Mouse (Mus musculus) adrenal gland, adult (tissue): ENCODE data around the gene Hivep1.

Source experiments
- DNase-seq, 2 experiments: peaks; one replicate each; pipeline ENCODE4 v3.0.0; 2022 to 2023; ENCODE audit warnings: low spot score in 1 of 2; ENCODE audit not compliant: inconsistent age in 2 of 2

Gene Hivep1

DNA sequence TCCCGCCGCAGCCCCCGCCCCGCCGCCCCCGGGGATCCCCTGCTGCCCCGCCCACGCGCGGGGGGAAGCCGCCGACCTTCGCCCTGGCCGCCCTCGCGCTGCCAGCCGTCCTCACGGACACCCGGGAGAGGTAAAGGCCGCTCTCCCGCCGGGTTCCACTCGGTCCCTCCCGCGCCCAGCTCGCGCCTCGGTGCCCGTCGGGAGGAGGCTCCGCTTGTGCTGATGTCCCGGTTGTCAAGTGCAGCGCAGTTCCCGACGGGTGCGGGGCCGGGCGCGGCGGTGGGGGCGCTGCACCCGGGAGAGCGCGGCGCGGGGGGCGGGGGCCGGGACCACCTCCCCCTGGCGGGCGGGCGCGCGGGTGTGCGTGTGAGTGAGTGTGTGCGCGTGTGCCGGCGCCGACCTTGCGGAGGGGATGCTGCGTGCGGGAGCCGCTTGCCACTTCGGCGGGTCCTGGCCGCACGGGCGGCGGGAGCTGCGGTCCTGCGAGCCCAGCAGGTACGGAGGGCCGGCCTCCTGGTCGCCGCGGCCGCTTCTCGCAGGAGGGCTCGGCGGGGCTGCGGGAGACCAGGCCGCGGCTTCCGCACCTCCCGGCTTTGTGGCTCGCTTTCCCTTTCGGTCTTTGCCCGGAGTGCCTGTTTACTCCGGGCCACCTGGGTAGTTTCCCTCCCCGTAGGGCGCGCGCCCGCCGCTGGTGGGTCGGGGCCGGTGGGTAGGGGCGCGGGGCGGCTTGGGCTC is at the start of gene Hivep1:
TSS of gene Hivep1 (plus strand) at position 61 of the 735 bp plus-strand sequence.
- DNase-seq: peak; percentile 87 to 95

DNA sequence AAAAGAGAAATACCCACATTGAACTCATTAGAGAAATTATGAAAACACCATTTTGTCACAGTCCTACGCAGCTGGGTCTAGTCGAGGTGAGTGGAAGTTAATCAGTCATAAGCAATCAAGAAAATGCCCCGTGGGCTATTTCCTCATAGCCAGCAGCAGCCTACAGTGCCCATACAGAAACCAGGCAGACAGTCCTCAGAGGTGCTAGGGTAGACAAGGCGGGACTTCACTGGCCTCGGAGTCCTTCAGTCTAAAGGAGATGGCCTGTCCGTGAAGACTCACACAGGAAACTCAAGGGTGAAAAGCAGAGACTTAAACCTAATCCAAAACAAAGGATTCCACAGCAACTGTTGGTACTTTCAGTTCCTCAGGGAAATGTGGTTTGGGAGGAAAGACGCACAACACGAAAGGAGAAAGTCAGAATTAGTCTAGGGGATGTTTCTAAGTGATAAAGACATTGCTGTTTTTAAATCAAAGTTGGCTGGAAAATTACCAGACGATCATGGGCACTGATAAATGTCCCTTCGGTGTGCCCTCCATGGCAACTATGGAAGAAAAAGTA is 36.3 kb upstream of the Hivep1 start:
- no peak for DNase-seq

DNA sequence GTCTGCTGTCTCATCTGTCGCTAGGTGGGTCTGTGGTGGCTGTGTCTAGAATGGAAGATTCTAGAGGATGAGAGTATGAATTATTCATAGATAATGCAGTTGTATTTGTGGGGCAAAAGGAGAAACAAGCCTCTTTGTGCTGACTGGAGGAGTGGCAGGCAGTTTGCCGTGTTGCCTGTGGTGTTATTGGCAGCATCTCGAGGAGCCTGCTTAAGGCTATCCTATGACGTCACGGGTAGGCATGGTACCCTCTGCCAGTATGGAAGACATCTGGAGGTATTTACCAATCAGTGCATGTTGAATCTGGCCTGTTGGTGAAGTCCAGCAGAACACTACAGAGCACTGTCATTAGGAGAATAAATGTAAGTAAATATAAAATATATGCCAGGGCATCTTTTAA is 35.6 kb upstream of the Hivep1 start:
- DNase-seq: no peak

DNA sequence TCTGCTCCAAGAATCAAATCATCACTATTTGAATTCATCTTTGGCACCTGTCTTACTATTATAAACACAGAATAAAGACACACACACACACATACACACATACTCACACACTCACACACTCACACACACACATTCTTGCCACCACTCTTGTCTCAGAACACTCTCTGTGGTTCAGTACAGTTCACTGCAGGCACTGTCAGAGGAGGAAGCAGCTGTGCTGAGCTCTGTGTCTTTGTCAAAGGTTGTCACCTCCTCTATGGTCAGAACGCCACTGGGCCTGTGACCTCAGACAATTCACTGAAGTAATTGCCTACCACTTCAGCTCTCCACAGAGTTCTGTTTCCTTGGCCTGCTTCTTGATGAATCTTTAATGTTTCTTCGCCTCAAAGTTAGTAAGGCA is 33.5 kb upstream of the Hivep1 start:
- no peak for DNase-seq

DNA sequence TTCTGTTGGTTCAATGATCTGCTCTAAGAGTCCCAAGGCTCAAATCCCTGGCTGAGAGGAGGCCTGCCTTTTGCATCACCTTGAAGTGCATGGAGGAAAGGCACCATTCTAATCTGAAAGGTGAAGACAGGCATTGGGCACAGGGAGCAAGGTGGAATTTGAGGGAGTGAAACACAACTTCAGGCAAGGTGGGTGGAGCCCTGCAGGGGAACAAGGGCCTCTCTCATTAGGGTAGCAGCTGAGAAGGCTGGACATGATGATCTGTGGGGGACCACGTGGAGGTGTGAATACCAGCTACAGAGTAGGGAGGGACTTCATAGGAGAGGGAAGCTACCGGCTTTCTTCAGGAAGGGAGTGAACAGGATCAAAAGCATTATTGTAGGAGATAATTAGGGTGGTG is 10.6 kb upstream of the Hivep1 start:
- no peak for DNase-seq

DNA sequence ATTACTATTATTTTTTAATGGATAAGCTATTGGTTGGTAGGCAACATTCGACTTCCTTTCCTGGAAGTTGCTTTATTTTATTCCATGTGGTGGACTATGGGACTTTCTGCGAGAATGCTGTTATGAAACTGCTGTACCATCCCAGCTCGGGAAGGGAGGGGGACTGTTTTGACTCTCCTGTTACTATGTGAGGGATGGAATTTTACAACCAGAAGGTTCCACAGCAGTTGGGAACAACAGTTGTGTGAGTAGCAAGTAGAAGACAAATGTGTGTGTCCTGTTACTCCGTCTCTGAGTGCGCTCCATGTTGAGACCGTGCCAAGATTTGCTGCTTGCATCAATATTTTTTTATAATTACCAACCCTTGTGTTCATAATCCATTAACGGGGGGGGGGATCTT is 8.4 kb upstream of the Hivep1 start:
- no peak for DNase-seq

DNA sequence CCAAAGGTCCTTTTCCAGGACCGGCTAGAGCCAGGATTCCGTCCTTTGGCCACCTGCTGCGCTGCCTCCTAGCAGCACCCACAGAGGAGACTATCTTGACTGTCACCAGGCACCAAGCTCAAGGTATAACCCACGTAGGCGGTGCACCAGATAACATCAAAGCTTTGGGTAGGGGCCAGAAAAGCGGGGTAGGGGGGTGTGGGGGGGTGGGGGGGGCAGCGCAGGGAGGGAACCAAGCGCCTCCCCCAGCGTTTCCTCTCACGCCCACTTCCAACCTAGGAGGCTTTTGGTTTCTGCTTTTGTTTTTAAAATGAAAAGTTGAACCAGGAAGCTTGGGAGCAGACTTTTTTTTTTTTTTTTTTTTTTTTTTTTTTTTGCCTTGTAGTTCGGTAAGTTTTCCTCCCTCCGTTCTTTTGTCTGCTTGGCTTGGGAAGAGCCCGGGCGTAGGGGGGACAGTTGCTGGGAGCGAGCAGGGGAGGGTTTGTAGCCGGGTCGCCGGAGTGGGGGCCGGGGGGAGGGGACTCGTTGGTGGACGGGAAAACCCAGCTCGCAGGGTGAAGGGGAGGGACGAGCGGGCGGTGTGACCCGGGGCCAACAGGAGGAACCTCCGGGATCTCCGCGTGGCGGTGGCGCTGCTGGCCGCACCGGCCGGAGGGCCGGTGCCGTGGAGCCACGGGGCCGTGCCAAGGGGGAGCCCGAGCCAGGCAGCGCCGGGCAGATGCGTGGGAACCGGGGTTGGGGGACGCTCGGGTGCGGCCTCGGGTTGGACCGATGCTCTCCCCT is 2.6 kb upstream of the Hivep1 start:
- peak; percentile 88 to 95 for DNase-seq

DNA sequence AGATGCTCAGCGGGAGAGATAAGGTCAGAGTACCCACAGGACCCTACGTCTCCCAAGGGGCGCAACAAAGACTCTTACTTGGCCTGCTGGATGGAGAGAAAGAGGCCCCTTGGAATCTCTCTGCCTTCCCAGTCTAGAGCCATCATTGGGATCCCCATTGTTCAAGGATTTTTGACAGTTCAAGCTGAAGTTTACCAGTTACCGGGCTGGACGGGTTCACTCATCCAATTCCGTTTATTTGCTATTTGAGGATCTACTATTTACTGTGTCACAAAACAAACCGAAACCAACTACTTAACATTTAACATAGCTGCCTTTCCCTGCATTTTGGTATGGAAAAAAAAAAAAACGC is 2.1 kb upstream of the Hivep1 start:
- DNase-seq: no peak

DNA sequence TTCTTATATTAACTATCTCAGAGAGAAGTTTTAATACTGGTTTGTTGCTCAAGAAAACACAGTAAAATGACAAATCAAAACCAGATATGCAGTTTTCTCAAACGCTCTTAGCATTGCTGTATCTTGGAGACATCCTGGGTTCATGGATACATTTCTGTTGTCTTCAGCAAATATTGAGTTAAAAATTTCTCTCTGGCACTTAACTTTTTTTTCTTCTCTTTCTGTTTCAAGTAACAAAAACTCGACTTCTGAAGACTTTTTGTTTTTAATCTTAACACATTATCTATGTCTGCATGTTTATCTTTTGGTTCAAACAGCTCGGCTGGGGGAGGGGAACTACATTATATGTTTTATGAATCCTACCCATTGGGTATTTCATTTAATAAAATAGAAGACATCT is 1.7 kb upstream of the Hivep1 start:
- DNase-seq: peak in 1 of 2 experiments; percentile 46

DNA sequence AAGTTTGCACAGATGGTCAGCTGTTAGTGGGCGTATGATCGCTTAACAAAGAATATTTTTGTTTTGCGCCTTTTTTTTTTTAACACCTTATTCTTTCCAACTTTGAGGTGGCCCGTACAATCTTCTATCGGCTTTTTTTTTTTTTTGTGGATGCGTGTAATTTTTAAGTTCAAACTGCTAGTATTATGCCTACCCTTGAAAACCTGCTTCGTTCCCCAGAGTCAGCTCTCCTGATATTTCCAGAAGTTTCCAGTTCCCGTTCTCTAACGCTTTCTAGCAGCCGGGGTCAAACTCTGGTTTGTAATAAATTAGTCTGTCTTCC is 980 bp upstream of the Hivep1 start:
- no peak for DNase-seq

DNA sequence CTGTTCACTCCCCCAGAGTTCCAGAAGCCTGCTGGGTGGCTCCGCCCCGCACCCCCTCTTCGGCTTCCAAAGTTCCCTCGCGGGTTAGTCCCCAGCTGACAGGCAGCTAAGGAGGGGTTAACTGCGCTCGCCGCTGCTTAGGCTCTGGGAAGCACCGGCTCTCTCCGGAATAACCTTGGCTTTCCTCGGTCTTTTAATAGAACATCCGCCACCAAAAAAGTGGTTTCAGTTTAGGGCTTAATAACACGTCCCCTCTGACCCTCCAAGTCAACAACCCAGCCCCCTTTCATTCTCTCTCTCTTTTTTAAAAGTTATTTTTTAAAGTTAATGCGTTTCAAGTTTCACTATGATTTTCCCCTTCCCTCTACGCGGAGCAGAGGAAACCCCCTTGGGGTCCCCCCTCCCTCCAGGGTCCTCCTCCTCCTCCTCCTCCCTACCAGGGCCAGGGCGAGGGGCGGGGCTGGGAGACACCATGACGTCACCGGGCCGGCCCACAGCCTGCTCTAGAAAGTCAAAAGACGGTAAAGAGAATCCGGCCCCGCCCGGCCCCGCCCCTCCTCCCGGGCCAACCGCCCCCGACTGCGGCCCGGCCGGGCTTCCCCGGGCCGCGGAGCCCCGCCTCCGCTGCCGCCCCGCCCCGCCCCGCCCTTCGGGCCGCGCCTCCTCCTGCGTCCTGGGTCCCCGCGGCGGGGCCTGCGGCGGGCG is 467 bp upstream of the Hivep1 start:
- peak; percentile 99 to 100 for DNase-seq

DNA sequence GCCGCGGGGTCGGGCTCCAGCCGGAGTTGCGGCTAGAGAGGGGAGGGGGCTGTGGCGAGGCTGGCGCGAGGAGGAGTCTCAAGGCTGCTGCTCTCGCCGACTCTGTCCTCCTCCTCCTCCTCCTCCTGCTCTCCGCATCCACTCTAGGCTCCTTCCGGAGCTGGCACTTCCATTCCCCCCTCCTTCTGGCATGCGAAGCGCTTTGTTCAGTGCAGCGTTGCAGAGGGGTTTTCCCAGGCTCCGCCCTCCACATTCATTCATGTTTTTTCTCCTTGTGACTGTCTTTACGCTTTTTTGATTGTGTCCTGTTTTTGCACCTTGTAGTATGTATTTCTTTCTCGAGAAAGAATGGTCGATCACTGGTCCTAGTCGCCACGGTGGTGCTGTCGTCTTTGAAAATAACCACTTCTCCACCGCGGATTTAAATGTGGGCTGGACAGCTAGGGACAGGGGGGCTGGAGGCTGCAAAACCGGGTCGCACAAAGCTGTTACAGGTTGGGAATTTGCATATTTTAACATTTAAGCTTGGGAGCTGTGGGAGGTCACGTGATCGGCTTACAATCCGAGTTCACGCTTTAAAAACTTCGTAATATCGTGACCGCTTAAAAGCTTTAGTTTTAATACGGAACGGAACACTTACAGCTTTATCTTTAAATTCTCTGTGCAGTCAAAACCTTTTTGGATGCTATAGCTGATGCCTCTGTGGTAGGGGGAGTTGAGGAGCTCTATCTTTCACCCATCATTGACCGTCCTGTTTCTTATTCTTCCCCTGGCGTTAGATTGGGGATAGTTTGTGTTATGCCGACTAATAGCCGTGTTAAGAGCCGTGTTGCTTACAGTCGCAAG is 1.1 kb downstream of the Hivep1 start:
- peak; percentile 79 to 92 for DNase-seq

DNA sequence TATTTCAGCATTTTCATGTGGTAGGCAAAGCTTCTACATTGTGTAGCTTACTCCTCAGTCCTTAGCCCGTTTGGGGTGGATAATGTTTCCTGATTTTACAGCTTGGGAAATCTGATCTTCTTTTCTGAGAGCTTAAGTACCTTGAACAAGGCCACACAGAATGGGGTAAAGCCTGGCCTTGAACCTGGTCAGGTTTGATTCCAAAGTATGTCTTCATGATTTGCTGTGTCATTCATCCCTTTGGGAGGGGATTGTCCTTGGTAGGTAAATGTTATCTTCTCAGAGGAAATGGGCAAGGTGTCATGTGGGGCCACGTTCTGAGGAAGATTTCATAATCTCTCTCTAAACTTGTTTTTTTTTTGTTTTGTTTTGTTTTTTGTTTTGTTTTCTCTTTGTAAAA is 1.8 kb downstream of the Hivep1 start:
- peak in 1 of 2 experiments; percentile 77 for DNase-seq

DNA sequence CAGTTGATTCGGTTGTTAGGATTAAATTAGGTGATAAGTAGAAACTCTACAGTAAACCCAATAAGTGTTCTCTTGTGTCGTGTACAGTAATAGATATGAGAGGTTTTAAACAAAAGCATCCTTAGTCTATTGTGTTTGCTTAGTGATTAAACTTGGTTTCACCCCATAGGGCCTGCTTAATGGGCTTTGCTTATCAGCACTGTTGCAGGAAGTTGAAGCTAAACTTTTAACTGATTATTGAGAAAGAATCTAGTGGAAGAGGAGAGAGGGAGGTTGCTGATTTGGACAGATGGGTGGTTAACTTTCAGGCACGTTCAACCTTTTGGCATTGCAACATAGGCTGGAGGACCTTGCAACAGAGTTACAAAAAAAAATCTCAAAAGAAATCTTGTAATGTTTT is 2.3 kb downstream of the Hivep1 start:
- peak in 1 of 2 experiments; percentile 58 for DNase-seq

DNA sequence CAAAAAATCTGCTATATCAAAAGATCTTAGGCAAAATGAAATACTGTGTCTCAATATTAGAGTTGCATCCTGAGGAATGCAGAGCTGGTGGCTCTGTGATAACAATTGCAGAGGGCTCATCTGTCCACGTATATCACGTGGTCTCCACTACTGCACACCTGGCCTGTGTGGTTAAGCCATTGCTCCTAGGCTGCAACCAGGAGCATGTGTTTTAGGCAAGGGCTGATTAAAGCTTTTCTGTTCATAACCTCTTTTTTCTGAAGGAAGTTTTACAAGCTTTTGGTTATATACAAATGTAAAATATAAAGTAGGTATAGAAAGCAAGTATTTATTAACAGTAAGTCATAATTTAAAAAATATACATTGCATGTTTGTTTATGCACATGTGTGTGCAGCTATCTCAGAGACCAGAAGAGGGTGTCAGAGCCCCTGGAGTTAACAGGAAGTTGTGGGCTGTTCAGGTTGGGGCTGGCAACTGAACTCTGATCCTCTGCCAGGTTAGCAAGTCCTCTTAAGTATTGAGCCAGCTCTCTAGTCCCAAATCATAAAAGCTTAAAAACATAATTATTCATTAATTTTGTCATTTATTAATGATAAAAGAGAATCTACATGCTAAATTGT is 5.0 kb downstream of the Hivep1 start:
- no peak for DNase-seq

DNA sequence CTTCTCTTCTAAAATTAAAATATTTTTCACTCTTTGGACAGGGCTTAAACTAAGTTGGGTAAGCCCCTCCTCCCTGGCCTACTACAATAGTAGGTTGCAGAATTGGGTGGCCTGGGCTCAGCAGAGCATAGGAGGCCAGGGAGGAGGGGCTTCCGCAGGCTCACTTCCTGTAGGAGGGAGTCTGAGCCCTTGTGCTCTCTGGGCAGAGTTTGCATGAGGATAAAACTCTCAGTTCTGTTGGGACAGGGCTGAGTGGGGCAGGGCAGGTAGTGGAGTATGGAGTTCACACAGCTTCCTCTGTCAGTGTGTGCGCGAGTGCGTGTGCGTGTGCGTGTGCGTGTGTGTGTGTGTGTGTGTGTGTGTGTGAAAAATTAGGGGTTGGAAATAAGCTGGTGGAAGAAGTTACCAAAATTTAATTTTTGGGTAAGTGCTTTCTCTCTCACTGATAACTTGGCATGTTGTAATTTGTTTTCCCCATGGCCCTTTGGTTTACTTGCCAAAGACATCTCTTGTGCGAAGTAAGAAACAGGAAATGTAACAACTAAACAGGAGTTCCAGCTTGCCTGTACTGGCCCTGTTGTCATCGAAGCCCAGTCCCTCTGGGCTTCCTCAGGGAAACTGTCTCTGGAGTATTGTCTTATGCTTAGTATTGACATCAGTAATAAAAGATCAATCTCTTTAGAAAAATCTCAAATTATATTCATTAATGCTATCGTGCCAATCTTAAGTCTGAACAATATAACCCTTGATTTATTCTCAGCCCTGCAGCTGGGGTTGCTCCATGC is 9.2 kb downstream of the Hivep1 start:
- DNase-seq: peak in 1 of 2 experiments; percentile 20

DNA sequence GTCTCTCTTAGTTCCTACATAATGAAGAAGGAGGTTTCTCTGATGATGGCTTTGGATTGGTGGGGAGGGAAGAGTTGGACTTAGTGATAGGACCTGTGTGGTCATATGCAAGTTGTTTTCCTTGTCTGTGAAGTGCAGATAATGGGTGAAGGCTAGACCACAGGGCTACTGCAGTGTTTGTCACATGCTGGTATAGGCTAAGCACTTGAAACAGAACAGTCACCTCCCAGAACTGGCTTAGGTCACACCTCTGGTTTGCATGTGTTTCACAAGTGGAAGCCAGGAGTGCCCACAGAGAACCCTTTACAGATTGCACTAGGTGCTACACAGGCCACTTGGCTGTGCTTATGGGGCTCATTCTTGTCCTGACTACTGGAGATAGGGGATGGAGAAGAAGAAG is 12.4 kb downstream of the Hivep1 start:
- DNase-seq: no peak

DNA sequence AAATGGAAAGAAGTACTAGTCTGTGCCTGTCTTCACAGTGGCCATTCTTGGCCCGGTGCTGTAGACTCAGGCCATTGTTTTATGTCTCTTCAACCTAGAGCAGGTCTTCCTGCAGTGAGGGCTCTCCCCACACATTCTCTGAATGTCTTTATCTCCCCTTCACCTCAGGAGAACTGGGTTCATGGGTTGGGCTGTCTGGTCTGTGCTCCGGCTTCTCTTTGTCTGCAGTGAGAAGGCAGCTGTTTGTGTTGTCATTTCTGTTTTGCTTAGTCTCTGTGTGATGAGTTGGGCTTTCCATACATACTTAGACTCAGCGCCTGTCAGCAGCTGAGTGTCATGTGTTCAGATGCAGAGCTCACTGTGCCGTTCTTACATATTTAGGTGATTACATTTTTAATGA is 18.4 kb downstream of the Hivep1 start:
- no peak for DNase-seq

DNA sequence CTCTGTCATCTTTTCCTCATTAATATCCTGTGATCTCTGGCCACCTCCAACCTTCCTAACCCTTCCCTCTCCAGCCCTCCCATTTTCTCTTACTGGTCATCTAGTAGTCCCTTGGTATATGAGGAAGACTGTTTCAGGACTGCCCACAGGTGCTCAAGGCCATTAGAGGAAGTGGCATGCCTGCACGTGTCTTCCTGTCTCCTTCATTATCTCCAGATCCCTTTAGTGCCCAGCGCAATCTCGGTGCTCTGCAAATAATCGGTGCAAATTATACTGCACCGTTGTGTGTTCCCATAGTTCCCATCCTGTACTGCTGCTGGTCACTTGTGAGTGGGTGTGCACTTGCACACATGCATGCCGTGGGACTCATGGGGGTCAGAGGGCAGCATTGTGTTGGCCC is 19.2 kb downstream of the Hivep1 start:
- DNase-seq: no peak

DNA sequence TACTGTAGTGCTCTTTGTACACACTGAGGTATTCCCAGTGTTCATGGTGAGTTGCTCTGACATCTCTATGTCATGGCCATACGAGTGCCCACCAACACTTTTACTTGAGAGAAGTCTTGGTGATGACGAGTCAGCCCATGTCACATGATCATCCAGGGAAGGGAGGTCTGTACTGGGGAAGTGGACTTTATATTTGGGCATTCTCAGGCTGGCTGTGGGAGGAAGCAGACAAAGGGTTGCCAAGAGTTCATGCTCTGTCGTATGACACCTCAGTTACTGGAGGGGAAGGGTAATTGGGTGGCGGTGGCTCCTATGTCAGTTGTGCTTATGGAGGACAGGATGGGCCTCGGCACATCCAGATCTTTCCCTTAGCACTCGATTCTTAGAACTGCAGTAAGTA is 21.5 kb downstream of the Hivep1 start:
- no peak for DNase-seq
